Mouse (Mus musculus) midbrain, embryonic 15.5 days (tissue): ENCODE measurements at regions not wholly inside any gene's neighbourhood (a gene's known extent, or its start where the extent isn't known, plus 50 kb on each side); places are given as distances from the start of the nearest gene placed in this dataset.

Source experiments
- ATAC-seq: fragments of 200-750 bp; cut with Nextera tagmentation; replicated peaks from 2 replicates; pipeline ENCODE4 v1.8.0; 2017; ENCODE audit warnings: moderate TSS enrichment
- H3K27ac ChIP-seq: fragments of 300-500 bp; sonication (generic); 2 replicates; pipeline ENCODE4 v1.5.1; 2015; ENCODE audit warnings: mild to moderate bottlenecking, inconsistent platforms
- H3K27me3 ChIP-seq: fragments of 300-500 bp; sonication (generic); replicated peaks from 2 replicates; pipeline ENCODE4 v1.6.1; 2015; ENCODE audit warnings: inconsistent platforms
- H3K36me3 ChIP-seq: fragments of 300-500 bp; sonication (generic); replicated peaks from 2 replicates; pipeline ENCODE4 v1.6.1; 2015; ENCODE audit warnings: inconsistent platforms
- H3K4me1 ChIP-seq: fragments of 300-500 bp; sonication (generic); 2 replicates; pipeline ENCODE4 v1.6.1; 2015; ENCODE audit warnings: inconsistent platforms
- H3K4me2 ChIP-seq: fragments of 300-500 bp; sonication (generic); 2 replicates; pipeline ENCODE4 v1.6.1; 2015; ENCODE audit warnings: inconsistent platforms, mild to moderate bottlenecking, moderate library complexity
- H3K4me3 ChIP-seq: fragments of 300-500 bp; sonication (generic); 2 replicates; pipeline ENCODE4 v1.5.1; 2015; ENCODE audit warnings: mild to moderate bottlenecking, inconsistent platforms
- H3K9ac ChIP-seq: fragments of 300-500 bp; sonication (generic); 2 replicates; pipeline ENCODE4 v1.6.1; 2015; ENCODE audit warnings: mild to moderate bottlenecking, inconsistent platforms
- H3K9me3 ChIP-seq: fragments of 300-500 bp; sonication (generic); 2 replicates; pipeline ENCODE4 v1.6.1; 2016; ENCODE audit warnings: inconsistent platforms
- WGBS: fragments of 180-500 bp; shearing (Covaris S2); methylation state at CpG from one replicate; pipeline ENCODE4 v1.1.7; 2015; ENCODE audit warnings: mixed read lengths; 5-methylcytosine and 5-hydroxymethylcytosine counted together

GRCm38 (mm10) chr3:148339258-148339657, 651.1 kb downstream of the Adgrl2 start:
- H3K27me3 ChIP-seq = no peaks in the 10 kb centered on the region
- 83% methylated on average over 2 of the region's 2 CpGs for WGBS

GRCm38 (mm10) chr3:148336640-148337039, 653.7 kb downstream of the Adgrl2 start:
- WGBS = 77% methylated on average over 6 of the region's 6 CpGs
- H3K4me2 ChIP-seq = no peak overlapping the region
- H3K36me3 ChIP-seq = no peaks in the 10 kb centered on the region
- H3K27ac ChIP-seq = no peak overlapping the region
- no peaks in the 10 kb centered on the region for H3K9me3 ChIP-seq
- no peak for ATAC-seq
- H3K27me3 ChIP-seq = no peaks in the 10 kb centered on the region
- H3K4me3 ChIP-seq = no peak overlapping the region
- H3K4me1 ChIP-seq = no peaks in the 10 kb centered on the region
- H3K9ac ChIP-seq = no peak overlapping the region

More at GRCm38 (mm10) chr3:148339258-148339657, 651.1 kb downstream of the Adgrl2 start:
- no peak overlapping the region for H3K27ac ChIP-seq
- H3K4me2 ChIP-seq = no peak overlapping the region
- no peaks in the 10 kb centered on the region for H3K9me3 ChIP-seq
- H3K4me1 ChIP-seq = peaks cover 9% of the 10 kb centered on the region
- ATAC-seq = no peak
- H3K36me3 ChIP-seq = no peaks in the 10 kb centered on the region
- no peak overlapping the region for H3K4me3 ChIP-seq
- H3K9ac ChIP-seq = no peak overlapping the region

- Histone ChIP-seq H3K4me2 (no peak overlapping the region), H3K9me3 (no peaks in the 10 kb centered on the region), H3K4me1 (no peaks in the 10 kb centered on the region), H3K9ac (no peak overlapping the region), H3K27me3 (no peaks in the 10 kb centered on the region), H3K27ac (no peak overlapping the region), H3K4me3 (no peak overlapping the region), H3K36me3 (no peaks in the 10 kb centered on the region)
- 67% methylated on average over 15 of the region's 15 CpGs for WGBS
- no peak for ATAC-seq
These were observed 654.3 kb downstream of the Adgrl2 start for GRCm38 (mm10) chr3:148336091-148336511.

- H3K9ac ChIP-seq = no peak overlapping the region
- no peak overlapping the region for H3K4me2 ChIP-seq
- H3K4me3 ChIP-seq = no peak overlapping the region
- H3K4me1 ChIP-seq = no peaks in the 10 kb centered on the region
- no peaks in the 10 kb centered on the region for H3K27me3 ChIP-seq
- no peak for ATAC-seq
- no peak overlapping the region for H3K27ac ChIP-seq
- H3K36me3 ChIP-seq = no peaks in the 10 kb centered on the region
- WGBS = 80% methylated on average over 7 of the region's 7 CpGs
- H3K9me3 ChIP-seq = no peaks in the 10 kb centered on the region
These were observed 654.7 kb downstream of the Adgrl2 start for GRCm38 (mm10) chr3:148335654-148336053.

- Histone ChIP-seq H3K27me3 (no peaks in the 10 kb centered on the region), H3K4me2 (no peak overlapping the region), H3K36me3 (no peaks in the 10 kb centered on the region), H3K4me1 (no peaks in the 10 kb centered on the region), H3K4me3 (no peak overlapping the region), H3K9me3 (no peaks in the 10 kb centered on the region), H3K9ac (no peak overlapping the region), H3K27ac (no peak overlapping the region)
- 94% methylated on average over 2 of the region's 2 CpGs for WGBS
- ATAC-seq = no peak
These were observed 665.3 kb downstream of the Adgrl2 start for GRCm38 (mm10) chr3:148324911-148325621.

- Histone ChIP-seq H3K4me1 (no peaks in the 10 kb centered on the region), H3K9ac (no peak overlapping the region), H3K36me3 (no peaks in the 10 kb centered on the region), H3K4me2 (no peak overlapping the region), H3K27me3 (no peaks in the 10 kb centered on the region), H3K27ac (no peak overlapping the region), H3K9me3 (no peaks in the 10 kb centered on the region), H3K4me3 (no peak overlapping the region)
- ATAC-seq = no peak
- 83% methylated on average over 3 of the region's 3 CpGs for WGBS
These were observed 668.5 kb downstream of the Adgrl2 start for GRCm38 (mm10) chr3:148321894-148322293.

- ATAC-seq = no peak
- Histone ChIP-seq H3K4me2 (no peak overlapping the region), H3K27ac (no peak overlapping the region), H3K9me3 (no peaks in the 10 kb centered on the region), H3K9ac (no peak overlapping the region), H3K36me3 (no peaks in the 10 kb centered on the region), H3K27me3 (no peaks in the 10 kb centered on the region), H3K4me1 (no peaks in the 10 kb centered on the region), H3K4me3 (no peak overlapping the region)
- 94% methylated on average over 3 of the region's 3 CpGs for WGBS
These were observed 674.2 kb downstream of the Adgrl2 start for GRCm38 (mm10) chr3:148316198-148316597.

GRCm38 (mm10) chr3:148315286-148315685, 675.1 kb downstream of the Adgrl2 start:
- Histone ChIP-seq H3K27me3 (no peaks in the 10 kb centered on the region), H3K4me3 (no peak overlapping the region), H3K4me2 (no peak overlapping the region), H3K9ac (no peak overlapping the region), H3K9me3 (no peaks in the 10 kb centered on the region), H3K36me3 (no peaks in the 10 kb centered on the region), H3K4me1 (no peaks in the 10 kb centered on the region), H3K27ac (no peak overlapping the region)
- WGBS = 96% methylated on average over 1 of the region's 1 CpGs
- no peak for ATAC-seq

- no peak for ATAC-seq
- H3K36me3 ChIP-seq = no peaks in the 10 kb centered on the region
- 95% methylated on average over 5 of the region's 5 CpGs for WGBS
These were observed 694.8 kb downstream of the Adgrl2 start for GRCm38 (mm10) chr3:148295515-148295914.

GRCm38 (mm10) chr3:148278978-148279377, 711.4 kb downstream of the Adgrl2 start:
- WGBS = 25% methylated on average over 3 of the region's 3 CpGs
- H3K27me3 ChIP-seq = no peaks in the 10 kb centered on the region
- no peaks in the 10 kb centered on the region for H3K9me3 ChIP-seq
- no peaks in the 10 kb centered on the region for H3K4me1 ChIP-seq
- H3K4me3 ChIP-seq = no peak overlapping the region
- no peak overlapping the region for H3K27ac ChIP-seq
- no peaks in the 10 kb centered on the region for H3K36me3 ChIP-seq
- ATAC-seq = no peak
- H3K4me2 ChIP-seq = no peak overlapping the region
- no peak overlapping the region for H3K9ac ChIP-seq

More at GRCm38 (mm10) chr3:148295515-148295914, 694.8 kb downstream of the Adgrl2 start:
- H3K4me3 ChIP-seq = no peak overlapping the region
- H3K9me3 ChIP-seq = no peaks in the 10 kb centered on the region
- H3K4me2 ChIP-seq = no peak overlapping the region
- no peaks in the 10 kb centered on the region for H3K27me3 ChIP-seq
- no peak overlapping the region for H3K27ac ChIP-seq
- no peaks in the 10 kb centered on the region for H3K4me1 ChIP-seq
- H3K9ac ChIP-seq = no peak overlapping the region

- 87% methylated on average over 4 of the region's 4 CpGs for WGBS
- Histone ChIP-seq H3K9ac (no peak overlapping the region), H3K36me3 (no peaks in the 10 kb centered on the region), H3K4me3 (no peak overlapping the region), H3K9me3 (no peaks in the 10 kb centered on the region), H3K27ac (no peak overlapping the region), H3K27me3 (no peaks in the 10 kb centered on the region), H3K4me2 (no peak overlapping the region), H3K4me1 (no peaks in the 10 kb centered on the region)
- ATAC-seq = no peak
These were observed 718.1 kb downstream of the Adgrl2 start for GRCm38 (mm10) chr3:148272159-148272848.

GRCm38 (mm10) chr3:148268812-148269211, 721.5 kb downstream of the Adgrl2 start:
- Histone ChIP-seq H3K4me3 (no peak overlapping the region), H3K36me3 (no peaks in the 10 kb centered on the region), H3K4me1 (no peaks in the 10 kb centered on the region), H3K9me3 (no peaks in the 10 kb centered on the region), H3K4me2 (no peak overlapping the region), H3K9ac (no peak overlapping the region), H3K27ac (no peak overlapping the region), H3K27me3 (no peaks in the 10 kb centered on the region)
- ATAC-seq = no peak
- WGBS = 95% methylated on average over 4 of the region's 4 CpGs

GRCm38 (mm10) chr3:148259211-148259610, 731.1 kb downstream of the Adgrl2 start:
- no peaks in the 10 kb centered on the region for H3K9me3 ChIP-seq
- no peak overlapping the region for H3K4me2 ChIP-seq
- H3K4me1 ChIP-seq = no peaks in the 10 kb centered on the region
- no peaks in the 10 kb centered on the region for H3K27me3 ChIP-seq
- 94% methylated on average over 1 of the region's 1 CpGs for WGBS
- no peak overlapping the region for H3K9ac ChIP-seq
- H3K27ac ChIP-seq = no peak overlapping the region
- no peaks in the 10 kb centered on the region for H3K36me3 ChIP-seq
- ATAC-seq = no peak
- H3K4me3 ChIP-seq = no peak overlapping the region
